Mouse (Mus musculus) sigmoid colon, adult 10 weeks (tissue): Measurements from ENCODE around the gene Whamm. TPM values are rescaled to one million over a fixed set of nuclear protein-coding genes. Genes with fewer than 3 reads are reported as not detected.

Experiments used
- polyA plus RNA-seq: library from polyadenylated mRNA; stranded (reverse); fragments of 350-450 nt; fragmentation: Illumina TruSeq; extraction: RNeasy Lipid Tissue Mini Kit (QIAGEN cat#74804); gene quantifications from one replicate; pipeline ENCODE4 v1.2.3, GENCODE M21; 2014; ENCODE audit warnings: low read depth, low replicate concordance

Gene Whamm
- 10.4 TPM for polyA plus RNA-seq

GRCm38 (mm10) chr7:81571108-81571940, at the start of gene Whamm:
TSS of gene Whamm (plus strand) at chr7:81571266.

GRCm38 (mm10) chr7:81566892-81567291, 4.2 kb upstream of the Whamm start, which contains the start of gene Fsd2:
TSS of gene Fsd2 (minus strand) at chr7:81566944.

Other genes starting within 250 kb of the Whamm start
- gene Rps17, start 226.0 kb upstream of the Whamm start, polyA plus RNA-seq, result 327 TPM
- gene Cpeb1, start 115.8 kb upstream of the Whamm start, polyA plus RNA-seq, result 13.2 TPM
- gene Ap3b2, start 77.3 kb upstream of the Whamm start, polyA plus RNA-seq, result 0.44 TPM
- not detected for gene BC048679, start 73.0 kb upstream of the Whamm start, polyA plus RNA-seq
- gene Fsd2, start 4.3 kb upstream of the Whamm start, polyA plus RNA-seq, result 0.16 TPM
- 15.6 TPM for gene Homer2, start 136.3 kb downstream of the Whamm start, polyA plus RNA-seq
- gene Ramac, start 191.7 kb downstream of the Whamm start, polyA plus RNA-seq, result 266 TPM
- gene 3110040N11Rik, start 218.2 kb downstream of the Whamm start, polyA plus RNA-seq, result 5.6 TPM